Mouse (Mus musculus): ENCODE data around the gene Carm1. TPM values are rescaled to one million over a fixed set of nuclear protein-coding genes. Genes with fewer than 3 reads are reported as not detected.

Carm1 gene
- polyA plus RNA-seq, 1 experiment from 2014 or later: 81.4 TPM

- Histone ChIP-seq H3K27me3 (ENCODE audit: control insufficient read depth, insufficient read depth, low read length) (no peaks in the 10 kb centered on the region), H3K4me2 (ENCODE audit: low read depth) (no peak overlapping the region), H3K4me1 (ENCODE audit: control insufficient read depth, insufficient read depth, low read length) (no peaks in the 10 kb centered on the region), H3K36me3 (ENCODE audit: control insufficient read depth, insufficient read depth, low read length) (no peaks in the 10 kb centered on the region), H3K9ac (ENCODE audit: low read length) (no peak overlapping the region), H3K27ac (ENCODE audit: low read depth, low read length) (no peak overlapping the region), H3K4me3 (ENCODE audit: low read depth, low read length) (no peak overlapping the region), H3K9me3 (ENCODE audit: control insufficient read depth, low read length) (no peaks in the 10 kb centered on the region)
- no peak for DNase-seq (ENCODE audit: low spot score)
- 94% methylated on average over 1 of the region's 1 CpGs for WGBS
- ATAC-seq (ENCODE audit: insufficient read depth, low FRiP score, low TSS enrichment): no peak
Measured at GRCm38 (mm10) chr9:21606648-21607047, 60.0 kb downstream of the Carm1 start.

DNA sequence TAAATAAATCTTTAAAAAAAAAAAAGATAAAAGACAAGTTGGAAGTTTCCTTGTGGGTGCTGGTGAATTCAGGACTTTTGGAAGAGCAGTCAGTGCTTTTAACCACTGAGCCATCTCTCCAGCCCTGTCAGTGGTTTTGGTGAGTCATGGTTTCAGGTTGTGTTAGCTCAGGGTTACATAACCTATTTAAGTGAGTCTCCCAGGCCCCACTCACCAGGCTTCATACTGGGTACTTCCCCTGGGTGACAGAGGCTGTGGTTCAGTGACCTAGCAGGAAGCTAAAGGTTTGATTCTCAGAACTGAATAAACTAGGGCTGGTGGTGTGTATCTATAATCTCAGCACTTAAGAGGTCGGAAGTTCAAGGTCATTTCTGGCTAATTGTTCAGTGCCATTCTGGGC, 63.2 kb downstream of the Carm1 start:
- Histone ChIP-seq H3K27ac (ENCODE audit: low read depth, low read length) (no peak overlapping the region), H3K4me3 (ENCODE audit: low read depth, low read length) (no peak overlapping the region), H3K4me1 (ENCODE audit: control insufficient read depth, insufficient read depth, low read length) (no peaks in the 10 kb centered on the region), H3K9ac (ENCODE audit: low read length) (no peak overlapping the region), H3K36me3 (ENCODE audit: control insufficient read depth, insufficient read depth, low read length) (no peaks in the 10 kb centered on the region), H3K27me3 (ENCODE audit: control insufficient read depth, insufficient read depth, low read length) (no peaks in the 10 kb centered on the region), H3K9me3 (ENCODE audit: control insufficient read depth, low read length) (no peaks in the 10 kb centered on the region), H3K4me2 (ENCODE audit: low read depth) (no peak overlapping the region)
- 94% methylated on average over 1 of the region's 1 CpGs for WGBS
- DNase-seq (ENCODE audit: low spot score): no peak
- ATAC-seq (ENCODE audit: insufficient read depth, low FRiP score, low TSS enrichment): no peak

GRCm38 (mm10) chr9:21614864-21615616, 68.3 kb downstream of the Carm1 start:
- Histone ChIP-seq H3K27ac (ENCODE audit: low read depth, low read length) (peak overlapping the region; percentile 97), H3K4me3 (ENCODE audit: low read depth, low read length) (peak overlapping the region; percentile 70), H3K9ac (ENCODE audit: low read length) (peak overlapping the region; percentile 73), H3K4me2 (ENCODE audit: low read depth) (peak overlapping the region; percentile 58), H3K27me3 (ENCODE audit: control insufficient read depth, insufficient read depth, low read length) (no peaks in the 10 kb centered on the region), H3K9me3 (ENCODE audit: control insufficient read depth, low read length) (no peaks in the 10 kb centered on the region), H3K4me1 (ENCODE audit: control insufficient read depth, insufficient read depth, low read length) (peaks cover 12% of the 10 kb centered on the region), H3K36me3 (ENCODE audit: control insufficient read depth, insufficient read depth, low read length) (no peaks in the 10 kb centered on the region)
- DNase-seq (ENCODE audit: low spot score): no peak
- ATAC-seq (ENCODE audit: insufficient read depth, low FRiP score, low TSS enrichment): no peak
- 77% methylated on average over 15 of the region's 15 CpGs for WGBS

DNA sequence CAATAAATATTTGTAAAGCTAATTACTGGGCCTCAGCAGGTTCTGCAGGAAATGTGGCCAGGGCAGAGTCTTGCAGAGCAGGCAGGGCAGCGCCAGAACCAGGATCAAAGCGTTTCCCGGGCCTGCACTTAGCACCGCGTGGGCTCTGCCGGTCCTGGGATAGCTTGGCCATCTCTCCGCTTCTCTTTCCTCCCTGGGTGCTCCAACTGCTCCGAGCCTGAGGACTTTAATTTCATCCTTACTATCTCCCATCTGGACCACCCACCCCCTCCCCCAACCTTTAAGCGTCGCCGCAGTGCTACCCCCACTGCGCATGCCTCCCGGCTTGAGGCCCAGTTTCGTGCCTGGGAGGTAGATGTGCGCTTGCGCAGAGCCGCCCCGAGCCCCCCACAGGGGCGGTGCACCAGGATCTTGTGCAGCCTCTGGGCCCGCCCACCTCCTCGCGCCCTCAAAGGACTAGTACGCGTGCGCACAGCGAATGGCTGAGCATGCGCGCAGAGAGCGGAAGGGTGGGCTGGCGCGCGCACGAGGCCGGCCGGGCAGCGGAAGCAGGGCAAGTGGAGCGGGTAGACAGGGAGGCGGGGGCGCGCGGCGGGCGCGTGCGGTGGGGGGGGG, 69.0 kb downstream of the Carm1 start, which contains the start of gene Smarca4:
Gene Smarca4 (plus strand): TSS at position 553 of the 615 bp plus-strand sequence.
- Histone ChIP-seq H3K9me3 (ENCODE audit: control insufficient read depth, low read length) (no peaks in the 10 kb centered on the region), H3K27me3 (ENCODE audit: control insufficient read depth, insufficient read depth, low read length) (no peaks in the 10 kb centered on the region), H3K27ac (ENCODE audit: low read depth, low read length) (peak within 1 kb of the TSS; percentile 99), H3K4me2 (ENCODE audit: low read depth) (peak within 1 kb of the TSS; percentile 58), H3K4me1 (ENCODE audit: control insufficient read depth, insufficient read depth, low read length) (peaks cover 12% of the 10 kb centered on the region), H3K36me3 (ENCODE audit: control insufficient read depth, insufficient read depth, low read length) (no peaks in the 10 kb centered on the region), H3K9ac (ENCODE audit: low read length) (peak within 1 kb of the TSS; percentile 95), H3K4me3 (ENCODE audit: low read depth, low read length) (peak within 1 kb of the TSS; percentile 70)
- ATAC-seq (ENCODE audit: insufficient read depth, low FRiP score, low TSS enrichment): peak; percentile 91
- 1% methylated on average over 38 of the region's 45 CpGs for WGBS
- DNase-seq (ENCODE audit: low spot score): peak; percentile 100

- Histone ChIP-seq H3K4me1 (ENCODE audit: control insufficient read depth, insufficient read depth, low read length) (peaks cover 12% of the 10 kb centered on the region), H3K4me2 (ENCODE audit: low read depth) (peak overlapping the region; percentile 58), H3K36me3 (ENCODE audit: control insufficient read depth, insufficient read depth, low read length) (no peaks in the 10 kb centered on the region), H3K27me3 (ENCODE audit: control insufficient read depth, insufficient read depth, low read length) (no peaks in the 10 kb centered on the region), H3K9ac (ENCODE audit: low read length) (peak overlapping the region; percentile 95), H3K27ac (ENCODE audit: low read depth, low read length) (peak overlapping the region; percentile 99), H3K4me3 (ENCODE audit: low read depth, low read length) (peak overlapping the region; percentile 70), H3K9me3 (ENCODE audit: control insufficient read depth, low read length) (no peaks in the 10 kb centered on the region)
- ATAC-seq (ENCODE audit: insufficient read depth, low FRiP score, low TSS enrichment) (peak; percentile 91), DNase-seq (ENCODE audit: low spot score) (peak; percentile 94)
- under 1% methylated on average over 53 of the region's 57 CpGs for WGBS
Measured at GRCm38 (mm10) chr9:21616232-21616781, 69.6 kb downstream of the Carm1 start.

GRCm38 (mm10) chr9:21617066-21617465, 70.4 kb downstream of the Carm1 start:
- WGBS: 16% methylated on average over 10 of the region's 10 CpGs
- Histone ChIP-seq H3K9ac (ENCODE audit: low read length) (peak overlapping the region; percentile 95), H3K27ac (ENCODE audit: low read depth, low read length) (peak overlapping the region; percentile 99), H3K9me3 (ENCODE audit: control insufficient read depth, low read length) (no peaks in the 10 kb centered on the region), H3K4me2 (ENCODE audit: low read depth) (peak overlapping the region; percentile 58), H3K4me1 (ENCODE audit: control insufficient read depth, insufficient read depth, low read length) (peaks cover 12% of the 10 kb centered on the region), H3K27me3 (ENCODE audit: control insufficient read depth, insufficient read depth, low read length) (no peaks in the 10 kb centered on the region), H3K4me3 (ENCODE audit: low read depth, low read length) (peak overlapping the region; percentile 70), H3K36me3 (ENCODE audit: control insufficient read depth, insufficient read depth, low read length) (no peaks in the 10 kb centered on the region)
- DNase-seq (ENCODE audit: low spot score) (peak; percentile 43), ATAC-seq (ENCODE audit: insufficient read depth, low FRiP score, low TSS enrichment) (no peak)

DNA sequence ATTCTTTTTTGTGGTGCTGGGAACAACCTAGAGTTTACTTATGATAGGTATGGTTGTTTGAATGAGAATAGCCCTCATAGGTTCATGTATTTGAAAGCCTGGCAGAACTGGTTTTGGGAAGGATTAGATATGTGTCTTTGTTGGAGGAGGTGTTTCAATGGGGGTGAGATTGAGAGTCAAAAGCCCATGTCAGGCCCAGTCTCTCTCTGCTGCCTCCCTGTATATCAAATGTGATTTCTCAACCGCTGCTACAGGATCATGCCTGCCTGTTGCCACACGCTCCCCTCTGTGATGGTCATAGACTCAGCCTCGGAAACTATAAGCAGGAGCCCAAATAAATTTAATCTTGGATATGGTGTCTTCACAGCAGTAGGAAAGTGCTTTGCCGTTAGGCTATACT, 73.5 kb downstream of the Carm1 start:
- H3K9me3 ChIP-seq (ENCODE audit: control insufficient read depth, low read length): no peaks in the 10 kb centered on the region
- WGBS: 87% methylated on average over 4 of the region's 4 CpGs
- H3K36me3 ChIP-seq (ENCODE audit: control insufficient read depth, insufficient read depth, low read length): no peaks in the 10 kb centered on the region
- H3K4me2 ChIP-seq (ENCODE audit: low read depth): no peak overlapping the region
- H3K9ac ChIP-seq (ENCODE audit: low read length): no peak overlapping the region
- DNase-seq (ENCODE audit: low spot score): no peak
- no peak overlapping the region for H3K27ac ChIP-seq (ENCODE audit: low read depth, low read length)
- no peaks in the 10 kb centered on the region for H3K27me3 ChIP-seq (ENCODE audit: control insufficient read depth, insufficient read depth, low read length)
- H3K4me1 ChIP-seq (ENCODE audit: control insufficient read depth, insufficient read depth, low read length): peaks cover 12% of the 10 kb centered on the region
- no peak overlapping the region for H3K4me3 ChIP-seq (ENCODE audit: low read depth, low read length)
- ATAC-seq (ENCODE audit: insufficient read depth, low FRiP score, low TSS enrichment): no peak

GRCm38 (mm10) chr9:21622676-21623075, 76.0 kb downstream of the Carm1 start:
- WGBS: 93% methylated on average over 1 of the region's 1 CpGs
- Histone ChIP-seq H3K36me3 (ENCODE audit: control insufficient read depth, insufficient read depth, low read length) (0 out of 2 replicates have a peak, but pooled peaks cover 2% of the 10 kb centered on the region), H3K4me3 (ENCODE audit: low read depth, low read length) (no peak overlapping the region), H3K9me3 (ENCODE audit: control insufficient read depth, low read length) (no peaks in the 10 kb centered on the region), H3K4me2 (ENCODE audit: low read depth) (no peak overlapping the region), H3K27ac (ENCODE audit: low read depth, low read length) (no peak overlapping the region), H3K27me3 (ENCODE audit: control insufficient read depth, insufficient read depth, low read length) (no peaks in the 10 kb centered on the region), H3K9ac (ENCODE audit: low read length) (no peak overlapping the region), H3K4me1 (ENCODE audit: control insufficient read depth, insufficient read depth, low read length) (peaks cover 7% of the 10 kb centered on the region)
- no peak for DNase-seq (ENCODE audit: low spot score)
- ATAC-seq (ENCODE audit: insufficient read depth, low FRiP score, low TSS enrichment): no peak

Data from neural tube, embryonic 11.5 days (tissue).